Mouse (Mus musculus) neural tube, embryonic 12.5 days (tissue): ENCODE measurements at regions not wholly inside any gene's neighbourhood (a gene's known extent, or its start where the extent isn't known, plus 50 kb on each side); places are given as distances from the start of the nearest gene placed in this dataset.

Experiments used
- ATAC-seq: fragments of 200-750 bp; cut with Nextera tagmentation; 2 replicates; pipeline ENCODE4 v1.8.0; 2017; ENCODE audit warnings: low read depth, mild to moderate bottlenecking, moderate TSS enrichment, moderate library complexity; ENCODE audit not compliant: low FRiP score
- H3K27ac ChIP-seq: fragments of 300-500 bp; sonication (generic); 2 replicates; pipeline ENCODE4 v1.5.1; 2016
- H3K27me3 ChIP-seq: fragments of 300-500 bp; sonication (generic); replicated peaks from 2 replicates; pipeline ENCODE4 v1.6.1; 2016; ENCODE audit warnings: mild to moderate bottlenecking
- H3K36me3 ChIP-seq: fragments of 300-500 bp; sonication (generic); 2 replicates; pipeline ENCODE4 v1.6.1; 2016; ENCODE audit warnings: mild to moderate bottlenecking
- H3K4me1 ChIP-seq: fragments of 300-500 bp; sonication (generic); 2 replicates; pipeline ENCODE4 v1.6.1; 2016
- H3K4me2 ChIP-seq: fragments of 300-500 bp; sonication (generic); replicated peaks from 2 replicates; pipeline ENCODE4 v1.6.1; 2016; ENCODE audit warnings: mild to moderate bottlenecking
- H3K4me3 ChIP-seq: fragments of 300-500 bp; sonication (generic); 2 replicates; pipeline ENCODE4 v1.5.1; 2016
- H3K9ac ChIP-seq: fragments of 300-500 bp; sonication (generic); 2 replicates; pipeline ENCODE4 v1.6.1; 2016; ENCODE audit warnings: mild to moderate bottlenecking
- H3K9me3 ChIP-seq: fragments of 300-500 bp; sonication (generic); 2 replicates; pipeline ENCODE4 v1.6.1; 2016; ENCODE audit warnings: mild to moderate bottlenecking
- WGBS: fragments of 180-500 bp; shearing (Covaris S2); methylation state at CpG from one replicate; pipeline ENCODE4 v1.1.7; 2016; 5-methylcytosine and 5-hydroxymethylcytosine counted together

- Histone ChIP-seq H3K4me1 (peaks cover 33% of the 10 kb centered on the region), H3K4me2 (peak overlapping the region; percentile 45), H3K4me3 (no peak overlapping the region), H3K27me3 (no peaks in the 10 kb centered on the region), H3K9ac (0 out of 2 replicates have a peak overlapping the region, but pooled peaks have one; percentile 33), H3K9me3 (peaks cover 9% of the 10 kb centered on the region), H3K27ac (peak overlapping the region; percentile 67), H3K36me3 (no peaks in the 10 kb centered on the region)
- ATAC-seq, result peak; percentile 90
- WGBS, result 4% methylated on average over 15 of the region's 15 CpGs
These were observed 95.1 kb upstream of the Errfi1 start for GRCm38 (mm10) chr4:150758467-150759237.

- no peak overlapping the region for H3K4me3 ChIP-seq
- H3K9ac ChIP-seq, result 0 out of 2 replicates have a peak overlapping the region, but pooled peaks have one; percentile 33
- H3K27ac ChIP-seq, result peak overlapping the region; percentile 67
- no peaks in the 10 kb centered on the region for H3K36me3 ChIP-seq
- H3K9me3 ChIP-seq, result peaks cover 9% of the 10 kb centered on the region
- ATAC-seq, result peak; percentile 73
- peak overlapping the region; percentile 45 for H3K4me2 ChIP-seq
- no peaks in the 10 kb centered on the region for H3K27me3 ChIP-seq
- WGBS, result 24% methylated on average over 10 of the region's 10 CpGs
- peaks cover 33% of the 10 kb centered on the region for H3K4me1 ChIP-seq
These were observed 95.8 kb upstream of the Errfi1 start for GRCm38 (mm10) chr4:150757815-150758426.

DNA sequence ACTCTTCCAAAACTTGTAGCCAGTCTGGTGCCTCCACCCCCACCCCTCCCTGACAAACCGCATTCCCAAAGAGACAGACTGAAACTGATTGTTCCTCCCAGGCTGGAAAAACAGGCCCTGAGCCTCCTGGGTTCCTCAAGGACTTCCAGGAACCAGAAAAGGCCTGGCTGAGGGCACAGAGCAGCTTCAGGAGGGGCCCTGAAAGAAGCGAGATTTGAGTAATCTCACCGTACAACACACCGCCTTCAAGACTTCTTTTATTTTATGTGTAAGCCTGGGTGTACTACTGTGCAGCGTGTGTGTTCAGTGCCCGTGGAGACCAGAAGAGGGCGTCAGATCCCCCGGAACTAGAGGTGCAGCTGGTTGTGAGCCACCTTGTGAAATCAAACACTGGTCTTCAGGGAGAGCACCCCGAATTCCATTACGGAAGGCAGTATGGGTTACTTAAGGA is 96.4 kb upstream of the Errfi1 start:
- Histone ChIP-seq H3K4me1 (peaks cover 33% of the 10 kb centered on the region), H3K36me3 (no peaks in the 10 kb centered on the region), H3K4me2 (peak overlapping the region; percentile 45; the same call in 1 of the 2 replicates), H3K27me3 (no peaks in the 10 kb centered on the region), H3K9ac (no peak overlapping the region), H3K4me3 (no peak overlapping the region), H3K27ac (peak overlapping the region; percentile 67), H3K9me3 (peaks cover 9% of the 10 kb centered on the region)
- 71% methylated on average over 10 of the region's 10 CpGs for WGBS
- ATAC-seq, result no peak

- no peak overlapping the region for H3K9ac ChIP-seq
- peaks cover 36% of the 10 kb centered on the region for H3K4me1 ChIP-seq
- H3K27ac ChIP-seq, result no peak overlapping the region
- no peak for ATAC-seq
- H3K4me2 ChIP-seq, result no peak overlapping the region
- WGBS, result 96% methylated on average over 7 of the region's 7 CpGs
- H3K27me3 ChIP-seq, result no peaks in the 10 kb centered on the region
- H3K4me3 ChIP-seq, result no peak overlapping the region
- peaks cover 9% of the 10 kb centered on the region for H3K9me3 ChIP-seq
- H3K36me3 ChIP-seq, result no peaks in the 10 kb centered on the region
These were observed 98.3 kb upstream of the Errfi1 start for GRCm38 (mm10) chr4:150755446-150755845.

DNA sequence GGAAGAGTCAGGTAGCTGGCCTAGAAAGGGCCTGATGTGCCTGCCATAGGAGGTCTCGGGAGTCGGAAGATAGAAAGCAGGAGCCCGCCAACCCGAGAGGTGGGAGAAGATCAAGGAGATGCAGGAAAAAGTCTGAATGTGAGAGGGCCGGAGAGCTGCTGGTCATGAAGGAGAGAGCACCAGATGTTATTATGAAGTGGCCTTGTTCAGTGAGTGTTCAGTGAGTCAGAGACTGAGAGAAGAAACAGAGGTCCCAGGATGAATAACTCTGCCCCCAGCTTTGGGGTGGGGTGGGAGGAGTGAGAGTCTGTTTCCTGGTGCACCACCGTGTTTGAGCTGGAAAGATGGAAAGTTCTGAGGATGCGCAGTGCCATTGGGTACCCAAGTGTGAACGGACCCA is 100.2 kb upstream of the Slc45a1 start:
- Histone ChIP-seq H3K9ac (no peak overlapping the region), H3K4me1 (peaks cover 15% of the 10 kb centered on the region), H3K9me3 (peaks cover 9% of the 10 kb centered on the region), H3K36me3 (no peaks in the 10 kb centered on the region), H3K4me2 (no peak overlapping the region), H3K4me3 (no peak overlapping the region), H3K27ac (no peak overlapping the region), H3K27me3 (no peaks in the 10 kb centered on the region)
- WGBS, result 90% methylated on average over 8 of the region's 8 CpGs
- no peak for ATAC-seq

DNA sequence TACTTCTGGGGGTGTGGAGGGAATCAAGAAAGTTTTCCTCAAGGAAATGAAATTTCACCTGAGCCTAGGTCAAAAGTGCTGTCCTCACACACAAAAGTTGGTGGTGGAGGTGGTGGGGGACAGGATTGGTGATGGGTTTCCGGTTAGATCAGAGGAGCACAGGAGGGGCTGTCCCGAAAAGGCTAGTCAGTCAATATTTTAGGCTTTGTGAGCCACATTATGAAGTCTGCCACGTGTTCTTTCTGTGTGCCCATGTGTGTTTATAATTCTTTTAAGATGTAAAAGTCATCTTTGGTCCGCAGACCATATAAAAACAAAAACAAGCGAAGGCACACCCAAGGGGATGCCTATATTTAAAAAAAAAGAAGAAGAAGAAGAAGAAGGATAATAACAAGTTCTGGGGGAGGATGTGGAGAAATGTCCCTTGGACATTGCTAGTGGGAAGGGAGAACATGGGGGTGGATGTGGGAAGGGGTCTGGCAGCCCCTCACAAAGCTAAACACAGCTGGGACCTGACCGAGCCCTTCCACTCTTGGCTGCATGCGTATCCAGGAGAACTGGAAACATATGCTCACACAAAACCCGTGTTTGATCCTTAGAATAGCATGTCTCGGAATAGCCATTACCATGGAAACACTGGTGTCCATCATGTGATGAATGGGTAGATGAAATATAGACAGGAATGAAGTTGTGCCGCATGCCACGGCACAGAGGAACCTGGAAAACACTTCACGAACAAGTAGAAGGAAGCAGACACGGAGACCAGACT is 98.7 kb upstream of the Slc45a1 start:
- Histone ChIP-seq H3K4me3 (no peak overlapping the region), H3K9ac (no peak overlapping the region), H3K9me3 (peaks cover 4% of the 10 kb centered on the region; the same call in 1 of the 2 replicates), H3K27me3 (no peaks in the 10 kb centered on the region), H3K27ac (no peak overlapping the region), H3K4me2 (no peak overlapping the region), H3K36me3 (no peaks in the 10 kb centered on the region), H3K4me1 (peaks cover 17% of the 10 kb centered on the region)
- WGBS, result 63% methylated on average over 13 of the region's 13 CpGs
- no peak for ATAC-seq

DNA sequence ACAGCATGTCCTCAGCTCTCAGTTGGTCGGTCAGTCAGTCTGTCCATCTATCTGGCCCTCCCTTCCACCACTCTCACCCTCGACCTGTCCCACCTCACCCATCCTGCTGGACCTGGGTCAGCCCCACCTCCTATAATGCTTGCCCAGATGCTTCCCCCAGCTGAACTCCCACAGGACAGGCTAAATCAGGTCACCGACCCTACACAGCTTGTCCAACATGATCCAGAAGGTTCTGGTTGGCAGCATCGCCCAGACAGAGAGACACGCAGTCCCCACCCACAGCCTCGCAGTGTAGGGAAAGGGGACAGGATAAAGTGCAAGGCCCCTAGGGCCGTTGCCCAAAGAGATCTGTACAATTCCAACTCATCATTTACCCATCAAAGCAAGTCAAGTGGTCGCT is 97.1 kb upstream of the Slc45a1 start:
- no peak for ATAC-seq
- Histone ChIP-seq H3K9me3 (no peaks in the 10 kb centered on the region), H3K9ac (no peak overlapping the region), H3K4me3 (no peak overlapping the region), H3K4me1 (peaks cover 21% of the 10 kb centered on the region), H3K36me3 (no peaks in the 10 kb centered on the region), H3K27me3 (no peaks in the 10 kb centered on the region), H3K4me2 (no peak overlapping the region), H3K27ac (no peak overlapping the region)
- 90% methylated on average over 8 of the region's 8 CpGs for WGBS

DNA sequence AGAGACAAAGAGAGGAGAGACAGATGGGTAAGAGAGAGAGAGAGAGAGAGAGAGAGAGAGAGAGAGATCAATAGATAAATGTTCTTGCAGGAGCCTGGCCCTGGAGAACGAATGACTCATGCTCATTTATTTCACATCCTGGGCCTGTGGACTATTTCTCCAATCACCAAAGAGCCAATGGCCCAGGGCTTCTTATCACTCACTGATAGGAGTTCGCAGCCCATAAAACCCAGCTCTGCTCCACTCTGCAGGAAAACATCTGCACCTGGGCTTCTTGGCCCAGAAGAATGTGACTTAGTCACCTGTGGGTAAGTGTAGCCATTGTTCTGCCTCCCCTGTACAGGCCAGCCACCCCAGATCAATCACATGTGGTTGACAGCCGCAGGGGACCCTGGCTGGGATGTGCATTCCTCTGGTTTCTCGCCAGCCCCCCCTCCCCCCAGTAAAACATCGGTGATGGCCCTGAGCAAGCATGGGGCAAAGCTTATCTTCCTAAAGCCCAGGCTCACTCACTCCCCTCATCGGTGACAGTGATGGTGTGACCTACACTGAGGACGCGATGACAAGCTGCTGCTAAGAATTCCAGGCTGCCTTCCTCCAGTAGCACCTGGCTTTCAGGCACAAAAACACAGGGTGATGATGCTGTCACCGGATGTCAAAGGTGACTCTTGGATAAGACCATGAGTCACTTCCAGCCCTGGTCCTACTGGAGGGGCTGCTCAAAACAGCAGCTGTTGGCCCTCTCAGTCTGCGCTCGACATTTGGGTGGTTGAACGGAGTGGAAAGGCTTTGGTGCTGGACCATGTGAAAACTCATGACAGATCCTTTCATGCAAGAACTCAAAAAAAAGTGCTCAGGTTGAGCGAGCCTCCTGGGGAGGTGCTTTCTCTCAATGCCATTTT is 96.4 kb upstream of the Slc45a1 start:
- H3K9ac ChIP-seq, result no peak overlapping the region
- no peaks in the 10 kb centered on the region for H3K27me3 ChIP-seq
- H3K27ac ChIP-seq, result no peak overlapping the region
- peaks cover 27% of the 10 kb centered on the region for H3K4me1 ChIP-seq
- no peak overlapping the region for H3K4me2 ChIP-seq
- no peaks in the 10 kb centered on the region for H3K36me3 ChIP-seq
- H3K4me3 ChIP-seq, result no peak overlapping the region
- WGBS, result 71% methylated on average over 13 of the region's 13 CpGs
- no peak for ATAC-seq
- no peaks in the 10 kb centered on the region for H3K9me3 ChIP-seq

DNA sequence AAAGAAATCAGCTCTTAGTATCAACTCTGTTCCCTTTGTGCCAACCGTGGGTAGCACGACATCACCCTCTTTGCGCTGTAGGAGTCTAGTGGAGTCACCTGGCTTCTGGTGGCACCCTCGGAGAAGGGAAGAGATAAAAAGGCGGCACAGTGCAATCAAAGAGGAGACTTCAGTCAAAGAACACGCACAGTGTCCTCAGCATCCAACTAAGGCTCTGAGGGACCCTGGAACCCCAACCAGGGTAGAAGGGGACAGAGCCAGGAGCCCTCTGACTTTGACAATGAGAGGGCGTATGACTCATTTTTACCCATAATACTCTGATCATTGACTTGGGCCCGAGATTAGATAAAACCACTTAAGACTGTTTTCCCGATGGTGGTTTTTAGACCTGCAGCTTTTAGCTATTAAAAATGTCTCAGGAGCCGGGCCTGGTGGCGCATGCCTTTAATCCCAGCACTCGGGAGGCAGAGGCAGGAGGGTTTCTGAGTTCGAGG is 94.5 kb upstream of the Slc45a1 start:
- Histone ChIP-seq H3K9me3 (no peaks in the 10 kb centered on the region), H3K36me3 (no peaks in the 10 kb centered on the region), H3K9ac (no peak overlapping the region), H3K27ac (peak overlapping the region; percentile 16; the same call in 1 of the 2 replicates), H3K4me1 (peaks cover 30% of the 10 kb centered on the region), H3K27me3 (no peaks in the 10 kb centered on the region), H3K4me2 (no peak overlapping the region), H3K4me3 (no peak overlapping the region)
- WGBS, result 91% methylated on average over 13 of the region's 13 CpGs
- ATAC-seq, result no peak

GRCm38 (mm10) chr4:150745529-150746429 is 93.8 kb upstream of the Slc45a1 start:
- Histone ChIP-seq H3K9me3 (no peaks in the 10 kb centered on the region), H3K27me3 (no peaks in the 10 kb centered on the region), H3K9ac (no peak overlapping the region), H3K4me2 (no peak overlapping the region), H3K36me3 (no peaks in the 10 kb centered on the region), H3K27ac (0 out of 2 replicates have a peak overlapping the region, but pooled peaks have one; percentile 16), H3K4me3 (no peak overlapping the region), H3K4me1 (peaks cover 27% of the 10 kb centered on the region)
- 64% methylated on average over 7 of the region's 7 CpGs for WGBS
- ATAC-seq, result no peak
